In the genomic region with DNA sequence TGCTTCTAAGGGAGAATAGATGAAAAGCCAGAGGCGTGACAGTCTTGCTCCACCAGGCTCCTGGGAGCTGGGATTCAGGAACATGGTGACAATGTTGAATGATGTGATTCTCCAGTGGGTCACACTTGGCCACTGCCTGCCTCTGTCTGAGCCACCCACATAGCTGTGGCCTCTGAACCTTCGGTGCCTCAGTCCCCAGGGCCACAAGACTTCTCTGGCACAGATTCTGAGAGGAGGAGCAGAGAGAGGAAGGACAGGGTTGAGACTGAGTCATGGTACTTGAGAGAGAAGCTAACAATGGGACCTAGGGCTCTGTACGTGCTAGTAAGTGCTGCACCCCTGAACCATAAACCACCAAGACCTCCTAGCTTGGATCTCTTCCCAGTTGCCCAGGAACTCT, we compare ENCODE assay signal across 20 mouse cellular contexts.
DNase-seq lines count a peak whose midpoint lies in the region; ATAC-seq lines count a peak whose summit lies in the region.
"Had no signal": no experiment of that assay in that cellular context is flagged by ENCODE, and none has a peak within 500 bp of the region (broad histone marks: within the 10 kb centered on the region; RNA-seq: fewer than 3 reads in every experiment).

No protein-coding gene starts in this region.

- ATAC-seq in intestine, embryonic 14.5 days (replicated peaks; ENCODE audit: low FRiP score, low TSS enrichment, low read depth), result no peak
- no peak for ATAC-seq in intestine, embryonic 16.5 days
- ATAC-seq in hindbrain, embryonic 16.5 days, result no peak
- ATAC-seq in midbrain, embryonic 16.5 days, result no peak

- H3K27ac ChIP-seq in intestine, embryonic 14.5 days (ENCODE audit: low read depth), result peak overlapping the region; percentile 5; the same call in 1 of the 2 replicates
- H3K27ac ChIP-seq in intestine, embryonic 16.5 days (ENCODE audit: low read length), result no peak overlapping the region
- no peak overlapping the region for H3K27ac ChIP-seq in hindbrain, embryonic 16.5 days (ENCODE audit: low read depth, low read length)
- H3K27ac ChIP-seq in midbrain, embryonic 16.5 days (ENCODE audit: low read length), result no peak overlapping the region
- H3K27ac ChIP-seq: embryonic facial prominence, embryonic 13.5 days; forebrain, embryonic 12.5 days; gastrocnemius, adult 2 months; heart, embryonic 15.5 days; hindbrain, embryonic 14.5 days; intestine, embryonic 15.5 days had no signal

- peaks cover 19% of the 10 kb centered on the region for H3K4me1 ChIP-seq in intestine, embryonic 14.5 days (replicated peaks; ENCODE audit: control insufficient read depth, insufficient read depth, low read length)
- peaks cover 12% of the 10 kb centered on the region for H3K4me1 ChIP-seq in intestine, embryonic 16.5 days (ENCODE audit: control insufficient read depth, insufficient read depth, low read length)
- no peaks in the 10 kb centered on the region; the same call in 1 of the 2 replicates for H3K4me1 ChIP-seq in hindbrain, embryonic 16.5 days (ENCODE audit: control insufficient read depth, insufficient read depth, low read depth, low read length)
- no peaks in the 10 kb centered on the region for H3K4me1 ChIP-seq in midbrain, embryonic 16.5 days (ENCODE audit: control insufficient read depth, insufficient read depth, low read length)
- H3K4me1 ChIP-seq: heart, embryonic 15.5 days had no signal

- no peak overlapping the region for H3K9ac ChIP-seq in intestine, embryonic 14.5 days (ENCODE audit: low read length)
- H3K9ac ChIP-seq in intestine, embryonic 16.5 days (ENCODE audit: low read depth, low read length), result no peak overlapping the region
- no peak overlapping the region for H3K9ac ChIP-seq in hindbrain, embryonic 16.5 days (ENCODE audit: low read depth, low read length)
- H3K9ac ChIP-seq in midbrain, embryonic 16.5 days (ENCODE audit: low read depth, low read length), result no peak overlapping the region
- H3K9ac ChIP-seq: embryonic facial prominence, embryonic 13.5 days; forebrain, embryonic 12.5 days; heart, embryonic 15.5 days; hindbrain, embryonic 14.5 days; intestine, embryonic 15.5 days had no signal

- H3K4me3 ChIP-seq in intestine, embryonic 14.5 days (ENCODE audit: low read depth, low read length), result no peak overlapping the region
- H3K4me3 ChIP-seq in intestine, embryonic 16.5 days (ENCODE audit: low read length), result no peak overlapping the region
- no peak overlapping the region for H3K4me3 ChIP-seq in hindbrain, embryonic 16.5 days (ENCODE audit: low read length)
- no peak overlapping the region for H3K4me3 ChIP-seq in midbrain, embryonic 16.5 days (ENCODE audit: low read depth, low read length)
- H3K4me3 ChIP-seq: embryonic facial prominence, embryonic 13.5 days; erythroblast, embryonic 14.5 days; forebrain, embryonic 12.5 days; heart, embryonic 15.5 days had no signal

- 73% methylated on average over 3 of the region's 3 CpGs for WGBS in intestine, embryonic 14.5 days
- 65% methylated on average over 3 of the region's 3 CpGs for WGBS in intestine, embryonic 16.5 days
- 79% methylated on average over 3 of the region's 3 CpGs for WGBS in hindbrain, embryonic 16.5 days
- 91% methylated on average over 3 of the region's 3 CpGs for WGBS in midbrain, embryonic 16.5 days

- no peak overlapping the region for H3K4me2 ChIP-seq in intestine, embryonic 14.5 days (ENCODE audit: low read length)
- no peak overlapping the region for H3K4me2 ChIP-seq in intestine, embryonic 16.5 days (ENCODE audit: low read depth, low read length)
- no peak overlapping the region for H3K4me2 ChIP-seq in hindbrain, embryonic 16.5 days (ENCODE audit: low read length)
- H3K4me2 ChIP-seq in midbrain, embryonic 16.5 days (ENCODE audit: low read length), result no peak overlapping the region
- H3K4me2 ChIP-seq: embryonic facial prominence, embryonic 13.5 days; forebrain, embryonic 12.5 days; heart, embryonic 15.5 days; hindbrain, embryonic 14.5 days had no signal

- H3K9me3 ChIP-seq in intestine, embryonic 14.5 days (ENCODE audit: control insufficient read depth, low read length), result 0 out of 2 replicates have a peak, but pooled peaks cover under 1% of the 10 kb centered on the region
- H3K9me3 ChIP-seq in intestine, embryonic 16.5 days (ENCODE audit: control insufficient read depth, low read length), result no peaks in the 10 kb centered on the region
- H3K9me3 ChIP-seq in hindbrain, embryonic 16.5 days (ENCODE audit: control insufficient read depth, low read length), result no peaks in the 10 kb centered on the region
- H3K9me3 ChIP-seq in midbrain, embryonic 16.5 days (replicated peaks; ENCODE audit: control insufficient read depth, low read length, poor library complexity, severe bottlenecking), result no peaks in the 10 kb centered on the region; the same call in 1 of the 2 replicates
- H3K9me3 ChIP-seq: forebrain, embryonic 12.5 days; intestine, embryonic 15.5 days had no signal

- no peaks in the 10 kb centered on the region for H3K27me3 ChIP-seq in intestine, embryonic 14.5 days (replicated peaks; ENCODE audit: control insufficient read depth, insufficient read depth, low read length)
- no peaks in the 10 kb centered on the region for H3K27me3 ChIP-seq in intestine, embryonic 16.5 days (replicated peaks; ENCODE audit: control insufficient read depth, insufficient read depth, low read length)
- H3K27me3 ChIP-seq in hindbrain, embryonic 16.5 days (replicated peaks; ENCODE audit: control insufficient read depth, insufficient read depth, low read length), result no peaks in the 10 kb centered on the region
- no peaks in the 10 kb centered on the region for H3K27me3 ChIP-seq in midbrain, embryonic 16.5 days (ENCODE audit: control insufficient read depth, insufficient read depth, low read depth, low read length)
- H3K27me3 ChIP-seq: embryonic facial prominence, embryonic 13.5 days; forebrain, embryonic 12.5 days; intestine, embryonic 15.5 days had no signal

- no peaks in the 10 kb centered on the region for H3K36me3 ChIP-seq in intestine, embryonic 14.5 days (ENCODE audit: control insufficient read depth, insufficient read depth, low read length)
- H3K36me3 ChIP-seq in intestine, embryonic 16.5 days (ENCODE audit: control insufficient read depth, insufficient read depth, low read length), result no peaks in the 10 kb centered on the region
- H3K36me3 ChIP-seq in hindbrain, embryonic 16.5 days (ENCODE audit: control insufficient read depth, insufficient read depth, low read length), result no peaks in the 10 kb centered on the region
- no peaks in the 10 kb centered on the region for H3K36me3 ChIP-seq in midbrain, embryonic 16.5 days (ENCODE audit: control insufficient read depth, insufficient read depth, low read length)
- H3K36me3 ChIP-seq: forebrain, embryonic 12.5 days; heart, embryonic 15.5 days; intestine, embryonic 15.5 days had no signal

- DNase-seq in intestine, embryonic 14.5 days (ENCODE audit: low spot score), result no peak
- DNase-seq in 3134 (ENCODE audit: extremely low read depth, insufficient read length, low spot score), result peak; percentile 32
- peak; percentile 12 to 57 for DNase-seq in adrenal gland, postnatal 36 days
- DNase-seq in lung, postnatal 10 days, result peak; percentile 45
- DNase-seq: cerebellum, adult 18-20 months; cerebellum, postnatal 25 days; gastrocnemius, adult 2 months; heart, postnatal 36 days; kidney, adult 9 months; kidney, postnatal 14 days; thymus, postnatal 14 days had no signal
